Mouse (Mus musculus) forebrain, embryonic 15.5 days (tissue): ENCODE results near the gene Gprc5b. TPM values are rescaled to one million over a fixed set of nuclear protein-coding genes. Genes with fewer than 3 reads are reported as not detected.

ENCODE experiments used
- ATAC-seq: fragments of 200-750 bp; cut with Nextera tagmentation; replicated peaks from 2 replicates; pipeline ENCODE4 v1.8.0; 2017; ENCODE audit warnings: mild to moderate bottlenecking, moderate TSS enrichment, moderate library complexity
- H3K27ac ChIP-seq: fragments of 300-500 bp; sonication (generic); replicated peaks from 2 replicates; pipeline ENCODE4 v1.5.1; 2015; ENCODE audit warnings: mild to moderate bottlenecking, inconsistent platforms
- H3K27me3 ChIP-seq: fragments of 300-500 bp; sonication (generic); 2 replicates; pipeline ENCODE4 v1.6.1; 2015; ENCODE audit warnings: inconsistent platforms
- H3K36me3 ChIP-seq: fragments of 300-500 bp; sonication (generic); 2 replicates; pipeline ENCODE4 v1.6.1; 2015; ENCODE audit warnings: mild to moderate bottlenecking, inconsistent platforms
- H3K4me1 ChIP-seq: fragments of 300-500 bp; sonication (generic); 2 replicates; pipeline ENCODE4 v1.6.1; 2015; ENCODE audit warnings: inconsistent platforms
- H3K4me2 ChIP-seq: fragments of 300-500 bp; sonication (generic); replicated peaks from 2 replicates; pipeline ENCODE4 v1.6.1; 2015; ENCODE audit warnings: mild to moderate bottlenecking, inconsistent platforms
- H3K4me3 ChIP-seq: fragments of 300-500 bp; sonication (generic); 2 replicates; pipeline ENCODE4 v1.5.1; 2015; ENCODE audit warnings: mild to moderate bottlenecking, inconsistent platforms
- H3K9ac ChIP-seq: fragments of 300-500 bp; sonication (generic); replicated peaks from 2 replicates; pipeline ENCODE4 v1.6.1; 2015; ENCODE audit warnings: mild to moderate bottlenecking, inconsistent platforms
- H3K9me3 ChIP-seq: fragments of 300-500 bp; sonication (generic); 2 replicates; pipeline ENCODE4 v1.6.1; 2016; ENCODE audit warnings: inconsistent platforms
- WGBS: fragments of 180-500 bp; shearing (Covaris S2); methylation state at CpG from one replicate; pipeline ENCODE4 v1.1.7; 2015; ENCODE audit warnings: mixed read lengths; 5-methylcytosine and 5-hydroxymethylcytosine counted together
- polyA plus RNA-seq: library from polyadenylated mRNA; unstranded; fragments of >200 nt; fragmentation: Nextera tagmentation; extraction: Ambion mirVana; gene quantifications from 2 replicates; pipeline ENCODE4 v1.2.1, GENCODE M21; 2015

The Gprc5b gene
- polyA plus RNA-seq, 1 experiment from 2014 or later, result 6.5 TPM

DNA sequence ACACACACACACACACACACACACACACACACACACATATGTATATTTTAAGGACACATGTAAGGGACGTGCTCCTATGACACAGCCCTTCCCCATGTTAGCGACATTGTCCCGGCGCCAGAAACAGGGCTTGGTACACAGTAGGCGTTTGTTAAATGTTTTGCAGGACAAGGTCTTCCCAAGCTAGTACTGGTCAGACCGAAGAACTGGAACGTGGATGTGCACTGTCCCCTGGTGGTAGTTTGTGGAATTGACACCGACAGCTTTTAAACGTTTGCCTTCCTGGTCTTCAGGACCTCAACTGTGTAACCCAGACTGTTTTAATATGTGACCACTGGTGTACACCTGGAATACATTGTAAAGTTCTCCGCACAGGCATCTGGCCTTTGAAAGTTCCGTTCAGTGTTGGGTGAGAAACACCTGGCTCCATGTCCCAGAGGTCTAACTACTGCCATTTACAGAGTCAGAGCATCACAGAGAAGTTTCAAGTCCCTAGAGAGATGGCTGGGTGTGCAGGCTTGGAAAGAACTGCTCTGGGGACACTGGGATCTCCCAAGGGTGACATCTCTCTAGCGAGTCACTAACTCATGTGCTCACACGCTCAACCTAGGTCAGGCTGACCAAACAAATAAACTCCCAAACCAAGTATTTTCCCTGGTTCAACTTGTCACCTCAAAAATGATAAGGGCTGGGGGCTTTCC, 1.3 kb upstream of the Gprc5b start:
- WGBS, result 11% methylated on average over 13 of the region's 13 CpGs
- ATAC-seq, result peak; percentile 35
- peaks cover 45% of the 10 kb centered on the region for H3K4me1 ChIP-seq
- no peak overlapping the region for H3K27ac ChIP-seq
- H3K4me3 ChIP-seq, result no peak overlapping the region
- H3K27me3 ChIP-seq, result no peaks in the 10 kb centered on the region
- peak overlapping the region; percentile 90 for H3K4me2 ChIP-seq
- no peaks in the 10 kb centered on the region for H3K9me3 ChIP-seq
- no peak overlapping the region for H3K9ac ChIP-seq
- no peaks in the 10 kb centered on the region for H3K36me3 ChIP-seq

GRCm38 (mm10) chr7:118995671-118996070, 660 bp upstream of the Gprc5b start:
- Histone ChIP-seq H3K4me1 (peaks cover 52% of the 10 kb centered on the region), H3K4me3 (peak overlapping the region; percentile 68; the same call in 1 of the 2 replicates), H3K4me2 (peak overlapping the region; percentile 90), H3K9ac (peak overlapping the region; percentile 72; the same call in 1 of the 2 replicates), H3K9me3 (no peaks in the 10 kb centered on the region), H3K36me3 (no peaks in the 10 kb centered on the region), H3K27ac (no peak overlapping the region), H3K27me3 (no peaks in the 10 kb centered on the region)
- 5% methylated on average over 14 of the region's 14 CpGs for WGBS
- peak; percentile 7 for ATAC-seq

- 0% methylated on average over 21 of the region's 21 CpGs for WGBS
- peaks cover 65% of the 10 kb centered on the region for H3K4me1 ChIP-seq
- no peaks in the 10 kb centered on the region for H3K36me3 ChIP-seq
These were observed 674 bp downstream of the Gprc5b start for GRCm38 (mm10) chr7:118994231-118994842.

GRCm38 (mm10) chr7:118993597-118994230, 1.3 kb downstream of the Gprc5b start:
- Histone ChIP-seq H3K9ac (peak overlapping the region; percentile 72), H3K36me3 (no peaks in the 10 kb centered on the region), H3K4me3 (peak overlapping the region; percentile 68), H3K4me1 (peaks cover 65% of the 10 kb centered on the region), H3K9me3 (no peaks in the 10 kb centered on the region), H3K27me3 (no peaks in the 10 kb centered on the region), H3K27ac (peak overlapping the region; percentile 82), H3K4me2 (peak overlapping the region; percentile 90)
- WGBS, result under 1% methylated on average over 26 of the region's 26 CpGs
- ATAC-seq, result peak; percentile 13

More at GRCm38 (mm10) chr7:118994231-118994842, 674 bp downstream of the Gprc5b start:
- H3K27me3 ChIP-seq, result no peaks in the 10 kb centered on the region
- H3K9me3 ChIP-seq, result no peaks in the 10 kb centered on the region
- peak overlapping the region; percentile 68 for H3K4me3 ChIP-seq
- H3K27ac ChIP-seq, result peak overlapping the region; percentile 82
- peak overlapping the region; percentile 72 for H3K9ac ChIP-seq
- ATAC-seq, result peak; percentile 19
- H3K4me2 ChIP-seq, result peak overlapping the region; percentile 90

DNA sequence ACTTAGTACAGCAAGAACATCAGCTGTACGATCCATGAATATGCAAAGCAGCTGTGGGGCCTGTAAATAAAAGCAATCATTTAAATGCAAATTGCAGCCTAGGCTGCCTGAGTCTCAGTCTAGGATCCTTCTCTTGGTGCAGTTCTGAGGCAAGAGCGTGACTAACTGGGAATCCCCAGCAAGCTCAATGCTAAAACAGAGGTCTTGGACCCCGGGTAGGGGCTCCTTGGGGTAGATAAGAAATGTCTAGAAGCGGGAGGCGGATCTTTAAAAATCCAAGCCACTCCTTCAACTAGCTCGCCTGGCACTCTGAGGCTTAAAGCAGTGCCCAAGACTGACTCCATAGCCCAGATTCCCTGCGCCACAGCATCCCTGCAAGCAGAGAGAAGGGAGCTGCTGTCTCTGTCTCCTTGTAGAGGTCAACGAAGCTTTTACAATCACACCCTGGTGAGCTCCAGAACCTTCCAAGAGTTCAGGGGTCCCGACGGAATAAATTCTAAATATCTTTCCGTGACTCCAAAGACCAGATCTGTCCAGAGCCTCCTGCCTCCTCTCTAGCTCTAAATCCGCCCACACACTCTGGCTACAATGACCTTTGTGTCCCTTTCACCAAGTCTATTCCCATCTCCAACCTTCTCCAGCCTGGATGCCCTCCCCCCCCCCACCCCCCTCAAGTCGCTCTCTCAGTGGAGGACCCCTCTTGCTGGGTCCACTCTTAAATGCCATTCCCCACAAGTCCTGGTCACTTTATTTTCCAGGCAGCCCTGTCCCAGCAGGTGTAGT, 2.2 kb downstream of the Gprc5b start:
- Histone ChIP-seq H3K4me2 (peak overlapping the region; percentile 90), H3K27ac (peak overlapping the region; percentile 82), H3K9me3 (no peaks in the 10 kb centered on the region), H3K27me3 (no peaks in the 10 kb centered on the region), H3K4me1 (peaks cover 65% of the 10 kb centered on the region), H3K4me3 (peak overlapping the region; percentile 68), H3K36me3 (no peaks in the 10 kb centered on the region), H3K9ac (peak overlapping the region; percentile 72)
- WGBS, result 13% methylated on average over 13 of the region's 13 CpGs
- 0 out of 2 replicates have a peak, but pooled peaks have one; percentile 11 for ATAC-seq

DNA sequence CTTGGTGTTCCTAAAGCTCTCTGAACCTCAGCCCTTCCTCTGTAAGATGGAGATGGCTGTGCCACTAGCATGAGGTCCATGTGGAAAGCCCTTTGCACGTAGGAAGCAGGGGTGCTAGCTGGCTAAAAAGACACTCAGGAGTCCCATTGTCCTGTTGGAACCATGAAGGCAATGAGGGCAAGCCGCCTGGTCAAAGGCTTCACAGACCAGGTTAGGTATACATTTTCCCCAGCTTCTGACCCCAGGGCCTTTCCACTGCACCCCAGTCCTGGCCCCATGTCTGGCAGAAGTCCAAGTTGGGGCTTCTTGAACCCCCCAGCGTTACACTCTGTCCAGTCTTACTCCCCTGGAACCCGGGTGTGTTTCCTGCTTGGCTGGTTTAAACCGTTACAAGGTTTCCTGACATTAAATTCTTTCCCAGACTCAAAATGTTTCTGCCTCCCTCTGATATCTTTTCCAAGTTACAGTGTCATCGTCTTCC, 2.9 kb downstream of the Gprc5b start:
- Histone ChIP-seq H3K9ac (no peak overlapping the region), H3K27me3 (no peaks in the 10 kb centered on the region), H3K4me3 (peak overlapping the region; percentile 68; the same call in 1 of the 2 replicates)

GRCm38 (mm10) chr7:118991341-118991884, 3.6 kb downstream of the Gprc5b start:
- 27% methylated on average over 4 of the region's 4 CpGs for WGBS
- Histone ChIP-seq H3K36me3 (no peaks in the 10 kb centered on the region), H3K27me3 (no peaks in the 10 kb centered on the region), H3K27ac (peak overlapping the region; percentile 82), H3K4me1 (peaks cover 65% of the 10 kb centered on the region), H3K4me3 (no peak overlapping the region), H3K4me2 (peak overlapping the region; percentile 90), H3K9me3 (no peaks in the 10 kb centered on the region), H3K9ac (no peak overlapping the region)
- no peak for ATAC-seq

More for the DNA sequence above, 2.9 kb downstream of the Gprc5b start:
- H3K27ac ChIP-seq, result peak overlapping the region; percentile 82
- peak overlapping the region; percentile 90 for H3K4me2 ChIP-seq
- 14% methylated on average over 6 of the region's 6 CpGs for WGBS
- peaks cover 65% of the 10 kb centered on the region for H3K4me1 ChIP-seq
- H3K9me3 ChIP-seq, result no peaks in the 10 kb centered on the region
- ATAC-seq, result no peak
- H3K36me3 ChIP-seq, result no peaks in the 10 kb centered on the region

DNA sequence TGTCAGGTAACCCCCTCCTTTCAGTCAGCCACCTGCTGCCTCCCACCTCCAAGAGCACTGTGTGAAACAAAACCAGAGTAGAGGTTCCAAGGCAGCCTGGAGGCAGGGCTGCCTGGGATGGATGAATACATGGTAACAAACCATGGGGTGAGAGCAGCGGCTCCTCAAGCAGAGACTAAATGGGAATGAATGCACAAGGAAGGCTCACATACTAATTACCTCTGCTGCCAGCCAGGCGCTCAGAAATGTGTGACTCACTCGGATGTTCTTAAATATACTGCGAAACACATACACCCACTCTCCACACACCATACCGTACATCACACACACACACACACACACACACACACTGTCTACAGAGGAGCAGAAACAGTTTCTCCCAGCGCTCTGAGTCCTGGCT, 4.7 kb downstream of the Gprc5b start:
- Histone ChIP-seq H3K9ac (no peak overlapping the region), H3K36me3 (no peaks in the 10 kb centered on the region), H3K4me2 (no peak overlapping the region), H3K27ac (peak overlapping the region; percentile 82), H3K9me3 (no peaks in the 10 kb centered on the region), H3K27me3 (no peaks in the 10 kb centered on the region), H3K4me3 (no peak overlapping the region), H3K4me1 (peaks cover 61% of the 10 kb centered on the region)
- 25% methylated on average over 6 of the region's 6 CpGs for WGBS
- peak; percentile 15; the same call in 1 of the 2 replicates for ATAC-seq

DNA sequence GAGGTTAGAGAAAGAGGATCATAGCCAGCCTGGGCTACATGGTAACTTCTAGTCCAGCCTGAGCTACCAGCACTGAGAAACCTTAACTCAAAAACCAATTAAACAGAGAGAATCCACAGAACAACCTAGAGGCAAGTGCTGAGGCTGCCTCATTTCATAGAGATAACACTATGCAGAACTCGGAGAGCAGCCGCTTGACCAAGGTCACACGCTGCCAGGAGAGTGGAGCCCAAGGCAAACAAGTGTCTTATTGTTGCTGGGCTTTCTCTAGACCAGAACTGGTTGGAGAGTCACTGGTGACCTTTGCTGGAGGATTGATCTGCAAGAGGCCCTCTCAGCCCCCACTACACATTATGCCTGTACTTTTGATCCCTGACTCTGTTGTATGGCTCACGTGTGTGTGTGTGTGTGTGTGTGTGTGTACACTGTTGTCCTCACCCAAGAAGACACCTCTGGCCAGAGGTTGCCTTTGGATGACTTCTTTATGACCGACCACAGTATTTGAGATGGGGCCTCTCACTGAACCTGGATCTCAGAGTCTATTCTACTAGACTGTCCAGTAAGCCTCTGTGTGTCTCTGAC, 5.6 kb downstream of the Gprc5b start:
- no peak for ATAC-seq
- no peaks in the 10 kb centered on the region for H3K27me3 ChIP-seq
- no peaks in the 10 kb centered on the region for H3K36me3 ChIP-seq
- no peak overlapping the region for H3K9ac ChIP-seq
- H3K4me1 ChIP-seq, result peaks cover 57% of the 10 kb centered on the region
- H3K4me2 ChIP-seq, result no peak overlapping the region
- H3K27ac ChIP-seq, result no peak overlapping the region
- 83% methylated on average over 5 of the region's 5 CpGs for WGBS
- H3K9me3 ChIP-seq, result no peaks in the 10 kb centered on the region
- H3K4me3 ChIP-seq, result no peak overlapping the region

DNA sequence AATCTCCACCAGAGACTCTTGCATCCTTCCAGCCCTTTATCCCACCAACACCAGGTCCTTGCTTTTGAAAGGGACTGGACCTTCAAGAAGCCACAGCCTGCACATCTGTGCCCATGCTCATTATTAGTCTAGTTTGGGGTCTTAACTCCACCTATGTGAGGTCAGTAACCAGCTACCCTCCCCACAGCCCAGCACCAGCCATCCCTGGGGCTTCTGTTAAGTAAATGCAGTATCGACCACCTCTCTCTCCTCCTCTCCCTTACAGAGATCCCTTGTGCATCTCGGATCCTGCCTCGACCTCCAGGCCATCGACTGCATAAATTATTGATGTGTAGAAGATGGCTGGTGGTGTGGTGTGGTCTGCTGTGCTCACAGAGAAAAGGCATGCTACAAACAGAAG, 8.6 kb downstream of the Gprc5b start:
- 86% methylated on average over 4 of the region's 4 CpGs for WGBS

DNA sequence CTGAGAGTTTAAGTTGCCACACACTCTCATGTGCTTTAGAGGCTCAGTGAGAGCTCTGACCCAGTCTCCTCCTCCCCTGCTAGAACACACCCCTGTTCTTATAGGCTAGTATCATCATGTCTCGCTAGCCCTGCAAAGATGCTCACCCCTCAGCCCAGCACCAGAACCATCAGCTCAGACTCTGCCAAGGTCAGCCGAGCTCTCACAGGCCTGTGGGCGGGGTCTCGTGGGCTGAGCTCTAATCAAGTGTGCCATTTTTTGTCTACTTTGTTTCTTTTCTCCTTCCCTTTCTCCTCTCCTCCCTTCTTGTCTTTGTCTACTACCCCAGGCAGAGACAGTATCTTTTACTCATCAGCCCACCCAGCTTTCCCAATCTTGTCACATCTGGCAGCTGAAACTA, 9.2 kb downstream of the Gprc5b start:
- Histone ChIP-seq H3K27me3 (no peaks in the 10 kb centered on the region), H3K9ac (no peak overlapping the region), H3K9me3 (no peaks in the 10 kb centered on the region), H3K4me1 (peaks cover 36% of the 10 kb centered on the region), H3K4me3 (no peak overlapping the region), H3K36me3 (peaks cover 5% of the 10 kb centered on the region; the same call in 1 of the 2 replicates), H3K4me2 (no peak overlapping the region), H3K27ac (no peak overlapping the region)
- WGBS, result 65% methylated on average over 4 of the region's 4 CpGs
- no peak for ATAC-seq

More for the DNA sequence above, 8.6 kb downstream of the Gprc5b start:
- Histone ChIP-seq H3K9ac (no peak overlapping the region), H3K4me3 (no peak overlapping the region), H3K27ac (no peak overlapping the region), H3K4me2 (no peak overlapping the region), H3K4me1 (peaks cover 40% of the 10 kb centered on the region), H3K27me3 (no peaks in the 10 kb centered on the region), H3K36me3 (peaks cover 5% of the 10 kb centered on the region; the same call in 1 of the 2 replicates), H3K9me3 (no peaks in the 10 kb centered on the region)
- no peak for ATAC-seq
